Mouse (Mus musculus): Measurements from ENCODE around the gene Btbd8.
A peak's percentile ranks its signal among the peaks of the same experiment; 100 is the strongest.

Btbd8 gene

GRCm38 (mm10) chr5:107450299-107450698, 12.5 kb downstream of the Btbd8 start:
- no peak for DNase-seq (ENCODE audit: low spot score)

GRCm38 (mm10) chr5:107462147-107463076, 24.6 kb downstream of the Btbd8 start:
- no peak for DNase-seq (ENCODE audit: low spot score)

- no peak for DNase-seq (ENCODE audit: low spot score)
Observed at GRCm38 (mm10) chr5:107466501-107466900, 28.7 kb downstream of the Btbd8 start.

DNA sequence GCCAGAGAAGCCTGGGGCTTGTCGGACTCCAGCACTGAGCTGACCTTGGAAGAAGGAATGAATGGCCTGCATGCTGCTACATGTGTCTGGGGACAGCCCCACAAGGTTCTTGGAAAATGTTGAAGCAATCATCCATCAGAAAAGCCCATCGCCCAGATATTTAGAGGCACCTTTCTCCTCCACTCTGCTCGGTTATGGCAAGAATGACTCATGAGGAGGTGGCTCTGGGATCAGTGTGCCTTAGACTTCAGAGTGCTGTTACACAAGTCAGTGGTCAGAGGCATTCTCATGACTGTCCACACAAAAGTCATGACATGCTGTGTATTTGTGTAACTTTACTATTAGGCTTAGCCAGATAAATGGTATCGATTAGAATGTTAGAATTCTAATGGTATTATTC, 29.3 kb downstream of the Btbd8 start:
- DNase-seq (ENCODE audit: low spot score), result no peak

- no peak for DNase-seq (ENCODE audit: low spot score)
Observed at GRCm38 (mm10) chr5:107470600-107471329, 33.0 kb downstream of the Btbd8 start.

- DNase-seq (ENCODE audit: low spot score), result no peak
Observed at GRCm38 (mm10) chr5:107480194-107480593, 42.4 kb downstream of the Btbd8 start.

DNA sequence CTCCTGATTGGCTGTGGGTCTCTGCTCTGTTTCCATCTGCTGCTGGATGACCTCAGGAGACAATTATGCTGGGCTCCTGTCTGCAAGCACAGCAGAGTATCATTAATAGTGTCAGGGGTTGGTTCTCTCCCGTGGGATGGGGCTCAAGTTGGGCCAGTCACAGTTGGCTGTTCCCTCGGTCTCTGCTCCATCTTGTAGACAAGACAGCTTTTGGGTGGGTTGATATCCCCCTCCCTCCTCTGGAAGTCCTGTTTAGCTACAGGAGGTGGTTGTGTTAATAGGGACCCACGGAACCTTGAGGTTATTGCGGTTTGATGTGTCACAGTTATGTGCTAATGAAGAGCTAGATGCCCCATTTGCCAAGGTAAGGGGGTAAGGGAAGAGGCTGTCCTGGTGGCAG, 51.2 kb downstream of the Btbd8 start:
- no peak for DNase-seq (ENCODE audit: low spot score)

GRCm38 (mm10) chr5:107491036-107491435, 53.2 kb downstream of the Btbd8 start:
- no peak for DNase-seq (ENCODE audit: low spot score)

- DNase-seq (ENCODE audit: low spot score), result no peak
Observed at GRCm38 (mm10) chr5:107492471-107492870, 54.7 kb downstream of the Btbd8 start.

- DNase-seq (ENCODE audit: low spot score), result no peak
Observed at GRCm38 (mm10) chr5:107494759-107495158, 57.0 kb downstream of the Btbd8 start.

- no peak for DNase-seq (ENCODE audit: low spot score)
Observed at GRCm38 (mm10) chr5:107496047-107496446, 58.2 kb downstream of the Btbd8 start.

GRCm38 (mm10) chr5:107497519-107498501, 60.0 kb downstream of the Btbd8 start:
- DNase-seq (ENCODE audit: low spot score), result no peak

DNA sequence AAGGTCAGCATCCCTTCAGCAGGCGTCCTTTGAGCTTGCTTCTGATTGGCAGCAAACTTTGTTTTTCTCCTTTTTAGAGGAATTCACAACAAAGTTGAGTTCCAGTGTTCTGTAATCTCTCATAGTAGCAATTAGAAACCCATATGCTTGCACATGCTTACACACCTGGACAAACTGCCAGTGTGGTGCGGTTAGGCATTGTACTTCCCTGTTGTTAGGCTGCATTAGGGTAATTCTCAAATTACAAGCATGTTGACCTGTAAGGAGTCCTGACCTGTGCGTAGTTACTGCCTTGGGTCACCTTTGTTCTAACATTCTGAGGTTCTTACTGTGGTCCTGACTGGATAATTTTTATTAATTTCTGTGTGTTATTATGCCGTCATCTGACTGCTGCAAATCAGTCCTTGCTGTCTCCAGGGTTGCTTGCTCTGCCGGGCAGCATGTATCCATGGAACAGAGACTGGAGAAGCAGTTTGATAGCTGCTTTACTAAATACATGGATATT, 61.1 kb downstream of the Btbd8 start:
- DNase-seq (ENCODE audit: low spot score), result no peak

DNA sequence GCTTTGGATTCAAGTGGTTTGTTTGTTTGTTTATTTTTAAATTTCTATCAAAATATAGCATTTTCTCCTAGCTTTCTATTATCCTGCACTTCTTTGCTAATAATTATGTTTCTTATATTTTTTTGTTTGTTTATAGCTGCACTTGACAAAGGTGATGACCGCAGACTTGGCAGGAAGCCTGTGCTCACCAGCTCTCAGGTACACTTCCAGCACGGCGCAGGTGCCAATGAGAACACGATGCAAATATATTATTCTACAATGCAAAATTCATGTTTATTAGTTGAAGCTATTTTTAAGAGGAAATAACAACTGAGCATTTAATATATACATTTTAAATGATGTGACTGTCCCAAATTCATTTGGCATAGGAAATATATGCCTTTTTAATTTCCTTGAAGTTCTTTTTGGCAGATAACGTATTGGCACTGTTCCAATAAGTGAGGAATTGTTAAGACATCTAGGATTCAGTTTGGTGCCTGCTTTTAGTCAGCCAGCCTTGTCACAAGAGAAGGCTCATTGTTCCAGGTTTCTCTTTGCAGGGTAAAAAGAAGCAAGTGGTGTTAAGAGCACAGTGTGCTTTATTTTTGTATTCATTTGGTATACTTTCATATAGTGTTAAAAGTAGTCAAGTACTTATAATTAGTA, 62.2 kb downstream of the Btbd8 start:
- DNase-seq (ENCODE audit: low spot score), result no peak

DNA sequence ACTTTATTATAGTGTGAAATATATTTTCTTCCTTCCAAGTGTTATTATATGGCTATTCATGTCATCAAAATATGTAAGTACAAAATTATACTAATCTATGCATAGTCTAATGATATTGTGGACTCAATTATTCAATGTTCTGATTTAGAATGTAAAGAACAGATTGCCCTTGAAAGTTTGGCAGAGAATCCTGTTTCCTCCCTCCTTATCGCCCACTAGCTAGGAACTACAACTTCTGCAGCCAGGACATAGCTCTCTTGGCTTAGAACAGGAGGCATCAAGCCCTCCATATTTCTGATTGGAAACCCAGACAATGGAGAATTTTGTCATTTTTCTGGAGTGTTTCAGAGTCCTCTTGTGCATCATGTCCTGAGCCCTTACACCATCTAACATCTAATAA, 62.9 kb downstream of the Btbd8 start:
- no peak for DNase-seq (ENCODE audit: low spot score)

GRCm38 (mm10) chr5:107507321-107507720, 69.5 kb downstream of the Btbd8 start, which contains the start of gene Gm42669:
TSS of gene Gm42669 (plus strand) at chr5:107507621.
- DNase-seq (ENCODE audit: low spot score), result no peak

DNA sequence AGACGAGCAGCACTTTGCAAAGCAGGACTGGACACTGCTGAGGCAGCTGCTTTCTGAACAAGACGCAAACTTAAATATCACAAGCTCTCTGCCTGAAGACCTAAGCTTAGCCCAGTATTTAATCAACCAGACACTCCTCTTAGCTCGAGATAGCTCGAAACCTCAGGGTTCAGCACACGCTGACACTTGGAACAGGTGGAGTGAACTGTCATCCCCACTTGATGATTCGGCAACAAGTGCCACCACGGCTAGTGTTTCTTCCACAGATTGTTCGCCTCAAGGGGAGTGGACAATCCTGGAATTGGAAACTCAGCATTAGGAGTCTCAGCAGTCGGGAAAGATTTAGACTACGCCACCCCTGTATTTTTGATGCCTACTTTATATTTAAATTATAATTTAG, 72.7 kb downstream of the Btbd8 start:
- no peak for DNase-seq (ENCODE audit: low spot score)

DNA sequence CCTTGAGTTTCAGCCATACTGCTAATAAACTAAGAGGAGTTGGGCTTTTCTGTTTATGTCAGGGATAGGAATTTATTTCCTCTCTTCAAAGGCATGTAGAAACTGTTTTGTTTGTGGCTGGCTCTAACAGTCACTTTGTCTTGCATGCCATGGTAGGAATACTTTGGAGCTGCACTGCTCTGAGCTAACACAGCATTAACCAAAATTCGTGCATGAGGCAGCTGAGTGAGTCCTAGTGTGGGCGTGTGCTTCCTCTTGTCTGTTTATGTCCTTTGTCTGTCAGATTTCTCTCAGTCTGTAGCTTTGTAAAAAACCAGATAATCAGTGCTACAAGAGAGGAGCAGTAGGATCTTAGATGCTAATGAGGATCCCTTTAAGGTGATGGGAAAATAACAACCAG, 73.5 kb downstream of the Btbd8 start:
- DNase-seq (ENCODE audit: low spot score), result no peak

- DNase-seq (ENCODE audit: low spot score), result peak; percentile 22
Observed at GRCm38 (mm10) chr5:107513583-107513982, 75.8 kb downstream of the Btbd8 start.

- no peak for DNase-seq (ENCODE audit: low spot score)
Observed at GRCm38 (mm10) chr5:107515453-107515852, 77.7 kb downstream of the Btbd8 start.

DNA sequence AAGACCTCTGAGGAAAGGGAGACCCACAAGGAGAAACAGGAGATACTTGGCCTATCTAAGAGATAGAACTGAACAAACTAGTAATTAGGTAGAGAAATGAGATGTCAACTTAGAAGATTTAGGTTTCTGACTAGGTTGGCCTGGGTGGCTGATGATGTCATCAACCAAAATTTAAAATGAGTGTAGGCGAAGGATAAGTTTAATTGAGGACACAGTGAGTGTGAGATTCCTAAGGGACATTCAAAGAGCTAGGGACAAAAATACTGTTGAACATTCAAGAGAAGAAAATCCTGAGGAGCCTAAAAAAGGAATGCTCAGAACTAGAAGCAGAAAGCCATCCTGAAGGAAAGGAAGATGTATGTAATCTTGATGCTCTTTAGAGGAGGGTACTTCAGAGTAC, 78.3 kb downstream of the Btbd8 start:
- DNase-seq (ENCODE audit: low spot score), result no peak

Measured in yolk sac, embryonic 10.5 days (tissue).